Mouse (Mus musculus): ENCODE results near the gene Kcnab3.

GRCm38 (mm10) chr11:69277267-69277666, 48.8 kb upstream of the Kcnab3 start:
- TF ChIP-seq POLR2A (IDR thresholded peaks at IDR 0.05; ENCODE audit: low read depth, low read length) (no peak), CTCF (IDR thresholded peaks at IDR 0.05; ENCODE audit: extremely low read depth, insufficient read length, insufficient replicate concordance, low read depth, low read length) (no peak)

Measured in small intestine, adult 2 months (tissue).